Mouse (Mus musculus) small intestine, adult 2 months (tissue): ENCODE measurements around the gene Casp8ap2.

Experiments used
- CTCF ChIP-seq: fragments of 200-500 bp; IDR thresholded peaks from 2 replicates; pipeline ENCODE4 v1.5.1; 2012; ENCODE audit warnings: low read depth, mild to moderate bottlenecking, control low read depth, inconsistent platforms, low read length, moderate library complexity, mixed read lengths; ENCODE audit not compliant: insufficient replicate concordance, insufficient read length; ENCODE audit errors: extremely low read depth
- POLR2A ChIP-seq: fragments of 200-500 bp; IDR thresholded peaks from 2 replicates; pipeline ENCODE4 v1.6.1; 2012; ENCODE audit warnings: low read depth, mild to moderate bottlenecking, control low read depth, inconsistent platforms, low read length, moderate library complexity

DNA sequence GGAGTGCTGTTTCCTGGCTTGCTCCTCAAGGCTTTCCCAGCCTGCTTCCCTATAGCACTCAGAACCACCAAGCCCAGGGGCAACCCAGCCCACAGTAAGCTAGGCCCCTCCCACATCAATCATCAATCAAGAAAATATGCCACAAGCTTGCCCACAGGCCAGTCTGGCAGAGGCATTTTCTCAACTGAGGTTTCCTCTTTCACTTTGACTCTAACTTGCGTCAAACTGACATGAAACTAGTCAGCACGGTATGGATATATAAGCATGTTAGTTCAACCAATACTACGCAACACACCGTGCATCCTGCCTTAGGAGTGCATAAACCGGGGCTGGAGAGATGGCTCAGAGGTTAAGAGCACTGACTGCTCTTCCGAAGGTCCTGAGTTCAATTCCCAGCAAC, 27.0 kb upstream of the Casp8ap2 start:
- TF ChIP-seq CTCF (no peak), POLR2A (no peak)
